Mouse (Mus musculus) midbrain, embryonic 16.5 days (tissue): Measurements from ENCODE around the gene Rufy4. TPM values are rescaled to one million over a fixed set of nuclear protein-coding genes. Genes with fewer than 3 reads are reported as not detected.

Experiments used
- polyA plus RNA-seq: library from polyadenylated mRNA; unstranded; fragments of >200 nt; fragmentation: Nextera tagmentation; extraction: Ambion mirVana; gene quantifications from 2 replicates; pipeline ENCODE4 v1.2.1, GENCODE M21; 2015

Gene Rufy4
- polyA plus RNA-seq, 1 experiment from 2014 or later, result 0.49 TPM

Other genes with a start within 250 kb of the Rufy4 start
- 8.2 and 11.8 TPM in 2 replicates for gene Tns1, start 1.1 kb upstream of the Rufy4 start, polyA plus RNA-seq
- gene Cxcr2, start 28.4 kb downstream of the Rufy4 start, polyA plus RNA-seq, result 0.08 and 0.09 TPM in 2 replicates
- not detected in 2 replicates for gene Cxcr1, start 69.1 kb downstream of the Rufy4 start, polyA plus RNA-seq
- 434 and 444 TPM in 2 replicates for gene Arpc2, start 110.5 kb downstream of the Rufy4 start, polyA plus RNA-seq
- gene Gpbar1, start 153.0 kb downstream of the Rufy4 start, polyA plus RNA-seq, result 0.20 and 0.34 TPM in 2 replicates
- 205 and 212 TPM in 2 replicates for gene Aamp, start 159.2 kb downstream of the Rufy4 start, polyA plus RNA-seq
- gene Pnkd, start 159.4 kb downstream of the Rufy4 start, polyA plus RNA-seq, result 117 and 125 TPM in 2 replicates
- 6.2 and 8.4 TPM in 2 replicates for gene Tmbim1, start 180.1 kb downstream of the Rufy4 start, polyA plus RNA-seq
- 2.0 and 2.5 TPM in 2 replicates for gene Catip, start 236.6 kb downstream of the Rufy4 start, polyA plus RNA-seq
- gene Slc11a1, start 249.7 kb downstream of the Rufy4 start, polyA plus RNA-seq, result 1.2 and 2.4 TPM in 2 replicates